Mouse (Mus musculus) C2C12 (cell line): ENCODE measurements around the gene Rhox7a. TPM values are rescaled to one million over a fixed set of nuclear protein-coding genes. Genes with fewer than 3 reads are reported as not detected.
"Not testable (repeated sequence)": the region's sequence is repeated elsewhere in the genome, so short reads cannot be mapped to it uniquely, and the experiment has no call there.

ENCODE experiments used
- H3K27me3 ChIP-seq: one replicate; pipeline ENCODE4 v1.6.1; 2011; ENCODE audit not compliant: control insufficient read depth, insufficient read depth, insufficient read length
- H3K36me3 ChIP-seq: one replicate; pipeline ENCODE4 v1.6.1; 2011; ENCODE audit not compliant: control insufficient read depth, insufficient read depth
- H3K4me3 ChIP-seq: one replicate; pipeline ENCODE4 v1.5.1; 2011; ENCODE audit warnings: mild to moderate bottlenecking, control low read depth; ENCODE audit not compliant: poor library complexity, insufficient read depth, severe bottlenecking
- H3K79me2 ChIP-seq: one replicate; pipeline ENCODE4 v1.6.1; 2011; ENCODE audit not compliant: control insufficient read depth, insufficient read depth
- H3K79me3 ChIP-seq: one replicate; pipeline ENCODE4 v1.6.1; 2011; ENCODE audit warnings: low read depth, control low read depth
- H3ac ChIP-seq: one replicate; pipeline ENCODE3; 2011; ENCODE audit warnings: low read depth; ENCODE audit not compliant: control insufficient read depth, insufficient read length
- CEBPB ChIP-seq: IDR thresholded peaks from one replicate; pipeline ENCODE4 v1.6.1; 2011; ENCODE audit warnings: low read depth, mild to moderate bottlenecking, control low read depth, moderate library complexity
- CTCF ChIP-seq: IDR thresholded peaks from one replicate; pipeline ENCODE4 v1.5.1; 2011; ENCODE audit not compliant: control insufficient read depth, insufficient read depth, insufficient read length
- FOSL1 ChIP-seq: IDR thresholded peaks from one replicate; pipeline ENCODE4 v1.8.0; 2011; ENCODE audit warnings: mild to moderate bottlenecking, low read length; ENCODE audit not compliant: poor library complexity, insufficient read depth, severe bottlenecking
- MAX ChIP-seq: IDR thresholded peaks from one replicate; pipeline ENCODE4 v1.6.1; 2011; ENCODE audit warnings: mild to moderate bottlenecking, control low read depth
- MYOD1 ChIP-seq: IDR thresholded peaks from one replicate; pipeline ENCODE4 v1.6.1; 2011; ENCODE audit warnings: low read depth; ENCODE audit not compliant: control insufficient read depth, insufficient read length
- MYOG ChIP-seq: IDR thresholded peaks from one replicate; pipeline ENCODE4 v1.6.1; 2011; ENCODE audit not compliant: control insufficient read depth, insufficient read length; ENCODE audit errors: extremely low read depth
- USF1 ChIP-seq: IDR thresholded peaks from one replicate; pipeline ENCODE4 v1.6.1; 2011; ENCODE audit warnings: low read depth, mild to moderate bottlenecking, control low read depth, moderate library complexity
- long read RNA-seq, 2 experiments: library from polyadenylated mRNA; unstranded; transcript quantifications; one replicate each; pipeline ENCODE4 v2.0.0; 2019 to 2020
- polyA plus RNA-seq: library from polyadenylated mRNA; unstranded; fragments of >200 nt; fragmentation: generic; extraction: Trizol; gene quantifications from one replicate; pipeline ENCODE4 v1.2.1, GENCODE M21; 2012; ENCODE audit warnings: missing spikeins

Gene Rhox7a
- not detected for polyA plus RNA-seq
- long read RNA-seq, experiment 1 = 0 reads
- long read RNA-seq, experiment 2 = 0 reads

DNA sequence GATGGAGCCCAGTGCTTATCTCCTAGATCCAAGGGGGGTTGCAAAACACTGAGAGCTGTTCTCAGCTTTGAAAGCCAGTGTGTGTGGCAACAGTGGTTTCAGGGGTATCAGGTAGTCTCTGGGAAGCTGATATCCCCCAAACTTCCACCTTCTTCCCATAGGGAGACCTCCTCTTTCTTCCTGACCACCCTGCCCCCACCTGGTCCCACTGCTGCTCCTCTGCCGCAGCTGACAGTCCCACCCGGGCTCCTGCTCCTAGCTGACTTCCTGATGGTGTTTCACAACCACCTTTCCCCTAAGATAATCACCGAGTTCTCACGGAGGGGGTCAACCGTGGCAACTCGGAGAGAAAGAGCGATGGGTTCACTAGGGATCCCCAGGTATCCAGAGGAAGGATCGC, at the start of gene Rhox7a:
TSS of gene Rhox7a (plus strand) at position 301 of the 400 bp plus-strand sequence.
- not testable (repeated sequence) for H3ac ChIP-seq, H3K79me2 ChIP-seq, H3K27me3 ChIP-seq, H3K4me3 ChIP-seq, H3K36me3 ChIP-seq, H3K79me3 ChIP-seq

DNA sequence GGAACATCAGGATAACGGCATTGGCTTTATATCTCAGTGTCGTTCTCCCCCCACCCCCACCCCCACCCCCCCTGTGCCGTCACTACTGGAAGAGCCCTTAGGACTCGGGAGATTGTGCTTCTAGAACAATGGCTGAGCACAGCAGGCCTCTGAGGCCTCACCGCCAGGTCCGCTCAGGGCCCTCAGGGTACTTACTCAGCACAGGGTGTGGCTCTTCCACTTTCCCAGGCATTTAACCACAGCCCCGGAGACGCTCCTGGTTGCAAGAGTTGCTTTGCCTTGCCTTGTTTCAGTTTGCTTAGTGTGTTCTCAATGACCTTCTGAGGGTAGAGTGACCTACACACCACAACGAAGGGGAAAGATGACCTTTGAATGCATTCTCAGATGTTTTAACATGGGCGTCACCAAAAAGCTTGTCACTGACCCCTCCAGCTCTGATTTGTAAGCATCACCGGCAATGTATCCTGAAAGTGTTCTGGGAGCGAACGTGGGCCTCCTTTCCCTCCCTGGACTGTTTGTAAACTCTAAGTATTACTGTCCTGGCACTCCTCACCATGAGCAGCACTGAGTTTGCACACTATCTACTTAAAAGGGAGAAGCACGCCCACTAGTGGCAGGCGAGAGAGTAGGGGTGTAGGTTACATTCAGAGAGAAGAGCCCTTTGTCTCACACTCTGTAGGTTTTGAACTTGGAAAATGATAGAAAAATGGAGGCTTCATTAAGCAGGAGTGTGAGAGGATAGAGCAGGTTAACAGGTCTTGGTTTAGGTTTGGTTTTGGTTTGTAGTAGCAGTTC, 24.0 kb upstream of the Rhox7a start:
- H3K4me3 ChIP-seq = no peak overlapping the region
- H3ac ChIP-seq = no peak overlapping the region
- no peaks in the 10 kb centered on the region for H3K79me3 ChIP-seq
- H3K36me3 ChIP-seq = no peaks in the 10 kb centered on the region
- no peaks in the 10 kb centered on the region for H3K79me2 ChIP-seq
- TF ChIP-seq CEBPB (no peak), MYOD1 (no peak), MAX (no peak)
- no peaks in the 10 kb centered on the region for H3K27me3 ChIP-seq

GRCm38 (mm10) chrX:37809396-37809795, 22.1 kb upstream of the Rhox7a start:
- H3K36me3 ChIP-seq = no peaks in the 10 kb centered on the region
- H3K4me3 ChIP-seq = no peak overlapping the region
- H3K79me2 ChIP-seq = no peaks in the 10 kb centered on the region
- H3ac ChIP-seq = no peak overlapping the region
- H3K79me3 ChIP-seq = no peaks in the 10 kb centered on the region
- no peak for TF ChIP-seq CTCF
- TF ChIP-seq CEBPB = no peak
- TF ChIP-seq USF1 = no peak
- TF ChIP-seq MAX = no peak
- no peak for TF ChIP-seq FOSL1
- no peak for TF ChIP-seq MYOD1
- TF ChIP-seq MYOG = no peak
- H3K27me3 ChIP-seq = no peaks in the 10 kb centered on the region

DNA sequence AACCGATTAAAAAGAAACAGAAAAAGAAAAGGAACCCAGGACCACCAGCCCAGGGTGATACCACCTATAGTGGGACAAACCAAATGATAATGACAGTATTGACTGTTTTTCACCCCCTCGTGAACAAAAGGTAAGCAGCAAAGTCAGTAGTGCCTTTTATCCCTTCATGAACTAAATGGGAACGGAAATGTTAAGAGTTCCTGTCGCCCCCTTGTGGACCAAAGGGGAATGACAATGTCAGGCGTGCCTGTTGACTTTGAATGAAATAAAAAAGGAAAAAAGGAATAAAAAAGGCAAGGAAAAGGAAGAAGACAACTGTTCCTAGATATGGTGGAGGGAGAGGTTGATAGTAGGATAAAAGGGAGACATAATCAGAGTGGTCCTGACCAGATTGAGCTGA, 20.3 kb upstream of the Rhox7a start:
- Histone ChIP-seq H3ac (no peak overlapping the region), H3K79me2 (no peaks in the 10 kb centered on the region), H3K27me3 (no peaks in the 10 kb centered on the region), H3K4me3 (no peak overlapping the region), H3K36me3 (no peaks in the 10 kb centered on the region), H3K79me3 (no peaks in the 10 kb centered on the region)
- no peak for TF ChIP-seq CTCF

- no peaks in the 10 kb centered on the region for H3K79me3 ChIP-seq
- no peak overlapping the region for H3K4me3 ChIP-seq
- H3ac ChIP-seq = no peak overlapping the region
- H3K79me2 ChIP-seq = no peaks in the 10 kb centered on the region
- TF ChIP-seq MAX (no peak), FOSL1 (no peak), MYOD1 (no peak), MYOG (no peak), CEBPB (no peak), CTCF (no peak), USF1 (no peak)
- no peaks in the 10 kb centered on the region for H3K27me3 ChIP-seq
- no peaks in the 10 kb centered on the region for H3K36me3 ChIP-seq
Observed at GRCm38 (mm10) chrX:37815665-37816064, 15.8 kb upstream of the Rhox7a start.

DNA sequence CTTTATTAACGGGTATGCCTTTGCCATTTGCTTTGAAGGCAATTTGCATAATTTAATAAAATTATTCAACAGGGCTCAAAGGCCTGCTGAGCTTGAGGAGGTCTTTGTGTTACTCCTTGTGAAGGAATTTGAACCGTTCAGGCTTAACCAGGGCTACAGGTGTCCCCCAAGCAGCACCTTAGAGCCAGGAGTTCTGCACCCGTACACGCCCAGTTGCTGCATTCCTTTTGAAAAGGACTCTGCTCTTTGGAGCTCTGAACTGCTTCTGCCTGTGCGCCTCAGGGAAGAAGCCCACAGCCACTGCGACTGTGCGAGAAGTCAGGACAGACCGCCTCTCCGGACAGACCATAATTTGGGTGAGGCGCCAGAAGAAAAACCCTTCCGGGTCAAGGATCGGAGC, 4.9 kb upstream of the Rhox7a start, which contains the start of gene Rhox6:
TSS of gene Rhox6 (plus strand) at position 301 of the 400 bp plus-strand sequence.
- not testable (repeated sequence) for H3ac ChIP-seq, H3K79me2 ChIP-seq, H3K27me3 ChIP-seq, H3K4me3 ChIP-seq, H3K79me3 ChIP-seq, H3K36me3 ChIP-seq

DNA sequence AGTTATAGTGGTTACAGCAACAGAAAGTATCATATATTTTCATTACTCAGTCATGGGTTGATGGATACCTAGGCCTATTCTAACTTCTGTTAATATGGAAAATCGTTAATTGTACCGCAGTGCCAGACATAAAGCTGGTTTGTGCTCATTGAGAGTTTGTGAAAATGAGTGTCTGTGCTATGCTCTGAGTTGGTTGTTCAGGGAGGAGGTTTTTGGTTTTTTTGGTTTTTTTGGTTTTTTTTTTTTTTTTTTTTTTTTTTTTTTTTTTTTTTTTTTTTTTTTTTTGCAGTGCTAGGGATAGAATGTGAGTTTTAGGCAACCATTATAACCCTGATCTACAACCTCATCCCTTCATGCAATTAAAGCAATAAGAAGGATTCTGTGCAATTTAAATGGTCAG, 40.2 kb downstream of the Rhox7a start:
- no peak overlapping the region for H3K4me3 ChIP-seq
- H3ac ChIP-seq = no peak overlapping the region
- no peaks in the 10 kb centered on the region for H3K36me3 ChIP-seq
- no peaks in the 10 kb centered on the region for H3K79me3 ChIP-seq
- no peaks in the 10 kb centered on the region for H3K79me2 ChIP-seq
- TF ChIP-seq MYOD1 = no peak
- no peak for TF ChIP-seq CTCF
- no peak for TF ChIP-seq USF1
- TF ChIP-seq MYOG = no peak
- no peak for TF ChIP-seq MAX
- no peak for TF ChIP-seq FOSL1
- TF ChIP-seq CEBPB = no peak
- H3K27me3 ChIP-seq = no peaks in the 10 kb centered on the region
